ENCODE assay signal across 8 mouse cellular contexts in the genomic region with DNA sequence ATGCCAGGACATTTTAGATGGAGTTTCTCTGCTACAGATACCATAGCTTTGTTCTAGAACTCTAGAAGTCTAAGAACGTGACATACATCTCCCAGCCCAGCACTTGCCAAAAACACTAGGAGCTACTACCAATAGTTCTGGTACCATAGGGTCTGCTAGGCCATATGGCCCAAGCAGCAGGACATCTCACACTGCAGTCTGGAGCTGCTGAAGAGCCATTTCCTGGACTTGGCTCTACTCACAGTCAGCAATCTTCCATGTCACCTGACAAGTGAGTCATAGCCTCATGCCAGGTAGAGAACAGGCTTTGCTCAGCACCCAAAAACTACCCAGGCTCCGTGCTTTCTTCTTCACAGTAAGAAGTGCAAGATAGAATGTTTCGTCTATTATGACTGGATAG.
"Had no signal": no experiment of that assay in that cellular context is flagged by ENCODE, and none has a peak within 500 bp of the region (broad histone marks: within the 10 kb centered on the region; RNA-seq: fewer than 3 reads in every experiment).

No protein-coding gene starts in this region.

- DNase-seq: kidney, adult 18-20 months; kidney, postnatal 10 days; liver; liver, embryonic 13.5 days; liver, postnatal 0 days; lung, postnatal 14 days; right cerebral cortex, postnatal 14 days; thymus, postnatal 4 days had no signal
